Mouse (Mus musculus): Measurements from ENCODE around the gene Pkp3. TPM values are rescaled to one million over a fixed set of nuclear protein-coding genes. Genes with fewer than 3 reads are reported as not detected.

Pkp3 gene
- total RNA-seq, 2 experiments from 2014 or later, result not detected

- no peak for DNase-seq (ENCODE audit: low spot score in 2 of 2)
Observed at GRCm38 (mm10) chr7:141056976-141057375, 21.0 kb upstream of the Pkp3 start.

GRCm38 (mm10) chr7:141057541-141057940 is 20.5 kb upstream of the Pkp3 start:
- DNase-seq (ENCODE audit: low spot score in 2 of 2), result no peak

- no peak for DNase-seq (ENCODE audit: low spot score in 2 of 2)
Observed at GRCm38 (mm10) chr7:141058601-141059341, 19.2 kb upstream of the Pkp3 start.

- DNase-seq (ENCODE audit: low spot score in 2 of 2), result no peak
Observed at GRCm38 (mm10) chr7:141059929-141060328, 18.1 kb upstream of the Pkp3 start.

GRCm38 (mm10) chr7:141060426-141061242 is 17.4 kb upstream of the Pkp3 start, which contains the start of gene B4galnt4:
Gene B4galnt4 (plus strand): TSS chr7:141061104.
- DNase-seq (ENCODE audit: low spot score in 2 of 2), result peak; percentile 89 to 94

- DNase-seq (ENCODE audit: low spot score in 2 of 2), result peak in 1 of 2 experiments; percentile 41
Observed at GRCm38 (mm10) chr7:141061269-141061692, 16.7 kb upstream of the Pkp3 start.

GRCm38 (mm10) chr7:141062525-141062924 is 15.5 kb upstream of the Pkp3 start:
- DNase-seq (ENCODE audit: low spot score in 2 of 2), result peak in 1 of 2 experiments; percentile 34

- no peak for DNase-seq (ENCODE audit: low spot score in 2 of 2)
Observed at GRCm38 (mm10) chr7:141063353-141063752, 14.7 kb upstream of the Pkp3 start.

- no peak for DNase-seq (ENCODE audit: low spot score in 2 of 2)
Observed at GRCm38 (mm10) chr7:141064175-141064574, 13.8 kb upstream of the Pkp3 start.

GRCm38 (mm10) chr7:141064576-141064975 is 13.4 kb upstream of the Pkp3 start:
- DNase-seq (ENCODE audit: low spot score in 2 of 2), result no peak

GRCm38 (mm10) chr7:141068351-141068750 is 9.7 kb upstream of the Pkp3 start:
- DNase-seq (ENCODE audit: low spot score in 2 of 2), result no peak

GRCm38 (mm10) chr7:141070058-141070862 is 7.8 kb upstream of the Pkp3 start:
- peak; percentile 79 to 80 for DNase-seq (ENCODE audit: low spot score in 2 of 2)

- peak; percentile 24 to 54 for DNase-seq (ENCODE audit: low spot score in 2 of 2)
Observed at GRCm38 (mm10) chr7:141072017-141072745, 5.8 kb upstream of the Pkp3 start.

- no peak for DNase-seq (ENCODE audit: low spot score in 2 of 2)
Observed at GRCm38 (mm10) chr7:141073782-141074181, 4.2 kb upstream of the Pkp3 start.

GRCm38 (mm10) chr7:141078876-141079275 is 858 bp downstream of the Pkp3 start:
- DNase-seq (ENCODE audit: low spot score in 2 of 2), result no peak

GRCm38 (mm10) chr7:141079481-141080449 is 1.7 kb downstream of the Pkp3 start:
- DNase-seq (ENCODE audit: low spot score in 2 of 2), result no peak

- no peak for DNase-seq (ENCODE audit: low spot score in 2 of 2)
Observed at GRCm38 (mm10) chr7:141087894-141088293, 9.9 kb downstream of the Pkp3 start.

GRCm38 (mm10) chr7:141088473-141088872 is 10.5 kb downstream of the Pkp3 start:
- no peak for DNase-seq (ENCODE audit: low spot score in 2 of 2)

GRCm38 (mm10) chr7:141090228-141090627 is 12.2 kb downstream of the Pkp3 start:
- no peak for DNase-seq (ENCODE audit: low spot score in 2 of 2)
